Mouse (Mus musculus) ovary, postnatal 10 days (tissue): Measurements from ENCODE around the gene Gpc2.

Source experiments
- DNase-seq: peaks from one replicate; pipeline ENCODE4 v3.0.0; 2022; ENCODE audit warnings: low spot score

Gpc2 gene

GRCm38 (mm10) chr5:138279585-138280424 is at the start of gene Gpc2, which contains the start of the genes Gm43720 and Stag3:
Gene Gpc2, minus strand, starts transcription at chr5:138280005.
Gene Gm43720, minus strand, starts transcription at chr5:138279958.
Gene Stag3, plus strand, starts transcription at chr5:138280240.
- DNase-seq = peak; percentile 68

GRCm38 (mm10) chr5:138312795-138313194 is 33.0 kb upstream of the Gpc2 start:
- no peak for DNase-seq

DNA sequence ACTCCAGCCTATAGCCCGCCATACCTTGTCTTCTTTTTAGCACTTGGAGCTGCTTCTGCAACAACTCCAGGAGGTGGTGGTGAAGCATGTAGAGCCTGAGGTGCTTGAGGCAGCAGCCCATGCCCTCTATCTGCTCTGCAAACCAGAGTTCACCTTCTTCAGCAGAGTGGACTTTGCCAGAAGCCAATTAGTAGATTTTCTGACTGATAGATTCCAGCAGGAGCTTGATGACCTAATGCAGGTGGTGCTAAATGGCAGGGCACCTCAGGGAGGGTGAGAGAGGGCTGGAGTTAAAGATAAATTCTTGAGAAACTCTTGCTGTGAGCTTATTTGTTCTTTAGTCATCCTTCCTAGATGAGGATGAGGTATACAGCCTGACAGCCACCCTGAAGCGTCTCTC is 19.8 kb upstream of the Gpc2 start:
- no peak for DNase-seq

DNA sequence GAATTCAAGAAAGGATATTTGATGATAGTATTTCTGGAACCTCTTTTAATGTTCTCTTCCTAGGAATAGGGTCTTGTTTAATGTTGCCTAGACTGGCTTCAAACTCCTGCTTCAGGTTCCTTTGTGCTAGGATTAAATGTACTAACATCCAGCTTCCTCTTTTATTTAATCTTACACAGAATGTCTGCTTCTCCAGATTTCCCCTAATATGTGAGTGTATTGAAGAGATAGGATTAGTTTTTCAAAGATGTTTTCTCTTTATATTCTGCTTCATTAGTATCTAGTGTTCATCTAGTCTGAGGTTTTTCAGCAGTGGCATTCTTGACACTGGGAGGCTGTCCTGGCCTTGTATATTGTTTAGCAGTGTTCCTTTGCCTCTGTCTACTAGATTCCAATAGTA is 14.4 kb upstream of the Gpc2 start:
- no peak for DNase-seq

- DNase-seq = no peak
Measured at GRCm38 (mm10) chr5:138291638-138292037, 11.8 kb upstream of the Gpc2 start.

DNA sequence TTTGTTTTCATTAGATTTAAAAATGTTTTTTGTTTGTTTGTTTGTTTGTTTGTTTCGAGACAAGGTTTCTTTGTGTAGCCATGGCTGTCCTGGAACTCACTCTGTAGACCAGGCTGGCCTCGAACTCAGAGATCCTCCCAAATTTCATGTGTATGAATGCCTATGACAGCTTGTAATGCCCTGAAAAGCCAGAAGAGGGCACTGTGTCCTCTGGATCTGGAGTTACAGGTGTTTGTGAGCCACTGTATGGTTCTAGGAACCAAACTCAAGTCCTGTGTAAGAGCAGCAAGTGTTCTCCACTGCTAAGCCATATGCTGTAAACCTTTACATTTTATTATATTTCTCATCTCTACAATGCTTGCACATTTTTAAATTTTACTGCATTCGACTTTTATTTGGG is 8.1 kb upstream of the Gpc2 start:
- no peak for DNase-seq

DNA sequence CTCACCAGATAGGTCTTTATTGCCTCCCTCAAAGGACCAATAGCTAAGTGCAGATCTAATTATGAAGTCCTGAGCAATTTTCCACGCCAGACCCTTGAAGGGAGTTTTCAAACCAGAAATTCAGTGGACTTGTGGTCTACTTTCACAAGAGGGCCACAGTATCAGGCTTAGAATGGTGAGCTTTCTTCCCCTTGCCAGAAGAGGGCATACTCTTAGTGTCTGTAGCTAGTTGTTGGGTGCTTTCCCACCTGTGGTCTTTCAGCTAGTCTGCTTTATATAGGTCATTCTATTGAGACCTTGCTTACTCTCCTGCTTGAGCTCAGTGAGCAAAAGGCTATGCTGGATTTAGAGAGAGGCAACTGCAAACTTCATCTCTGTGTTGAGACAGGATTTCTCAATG is 3.7 kb upstream of the Gpc2 start:
- no peak for DNase-seq

DNA sequence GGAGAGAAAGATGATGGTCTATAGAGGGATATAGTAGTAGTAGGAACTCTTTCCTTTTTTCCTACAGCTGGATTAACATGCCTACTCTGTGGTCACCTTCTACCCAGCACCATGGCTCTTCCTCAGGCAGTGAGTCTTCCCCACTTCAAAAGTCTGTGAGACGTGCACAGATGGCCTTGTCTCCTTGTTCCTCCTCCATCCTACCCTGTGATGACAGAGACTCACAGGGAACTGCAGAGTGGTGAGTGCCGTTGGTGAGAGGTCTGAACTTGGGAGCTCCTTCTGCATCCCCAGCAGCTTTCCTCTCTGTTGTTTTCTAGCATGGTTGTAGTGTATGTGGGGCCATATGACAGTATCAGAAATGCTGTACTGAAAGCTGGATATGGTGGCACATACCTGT is 2.0 kb upstream of the Gpc2 start:
- DNase-seq = no peak

- no peak for DNase-seq
Measured at GRCm38 (mm10) chr5:138280829-138281228, 1.0 kb upstream of the Gpc2 start.

DNA sequence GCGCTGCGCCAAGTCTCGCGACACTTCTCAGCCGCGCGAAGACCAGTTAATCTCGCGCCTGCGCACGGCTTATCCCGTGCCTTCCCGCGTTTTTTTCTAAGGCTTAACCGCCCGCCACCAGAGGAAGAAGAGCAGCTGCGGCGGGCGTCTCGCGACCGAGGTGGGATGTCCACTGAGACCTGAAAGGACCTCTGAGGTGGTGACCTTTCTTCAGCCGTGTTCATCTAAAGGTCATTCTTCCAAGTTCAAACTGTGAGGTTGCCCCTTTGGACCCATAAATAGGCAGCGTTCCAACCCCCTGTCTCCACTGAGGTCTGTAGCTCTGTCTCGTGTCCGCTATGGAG is 592 bp upstream of the Gpc2 start:
- DNase-seq = no peak

DNA sequence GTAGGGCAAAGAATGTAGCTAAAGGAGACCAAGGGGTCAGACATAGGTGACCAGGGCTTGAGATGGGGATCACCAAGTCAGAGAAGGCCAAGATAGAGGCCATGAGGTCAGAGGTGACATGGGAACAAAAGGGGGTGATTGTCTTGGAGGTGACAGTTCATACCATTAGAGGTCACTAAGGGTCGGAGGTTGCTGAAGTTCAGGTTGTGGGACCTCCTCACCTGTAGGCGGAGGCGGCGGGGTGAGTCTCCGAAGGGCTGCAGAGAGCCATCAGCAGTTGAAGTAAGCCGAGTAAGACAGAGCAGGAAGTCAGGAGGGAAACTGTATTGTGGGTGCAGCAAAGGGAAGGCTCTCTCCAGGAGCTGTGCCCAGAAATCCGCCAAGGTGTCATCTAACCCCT is 1.8 kb downstream of the Gpc2 start:
- no peak for DNase-seq

- DNase-seq = no peak
Measured at GRCm38 (mm10) chr5:138275216-138276050, 4.4 kb downstream of the Gpc2 start.

GRCm38 (mm10) chr5:138274186-138274585 is 5.6 kb downstream of the Gpc2 start:
- DNase-seq = no peak

GRCm38 (mm10) chr5:138272409-138272923 is 7.3 kb downstream of the Gpc2 start, which contains the start of gene Gal3st4:
Gene Gal3st4, minus strand, starts transcription at chr5:138272840.
- DNase-seq = no peak

DNA sequence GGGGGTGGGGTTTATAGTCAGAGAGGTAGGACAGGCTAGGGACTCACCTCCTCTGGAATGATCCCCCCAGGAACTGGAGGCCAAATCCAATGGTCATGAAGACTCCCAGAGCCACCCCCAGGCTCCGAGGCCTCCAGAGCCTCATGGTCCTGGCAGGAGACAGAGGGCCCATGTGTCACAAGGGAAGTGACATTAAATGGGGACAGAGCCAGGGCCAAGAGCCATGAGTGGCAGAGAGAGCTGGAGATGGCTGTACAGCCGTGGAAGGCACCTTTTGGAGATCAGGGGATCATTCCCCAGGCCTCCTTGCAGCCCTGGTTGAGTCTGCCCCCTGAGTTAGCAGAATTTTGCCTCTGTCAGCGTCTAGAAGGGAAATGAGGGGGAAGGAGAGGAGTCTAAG is 8.6 kb downstream of the Gpc2 start:
- DNase-seq = no peak

GRCm38 (mm10) chr5:138268980-138269379 is 10.8 kb downstream of the Gpc2 start:
- no peak for DNase-seq

DNA sequence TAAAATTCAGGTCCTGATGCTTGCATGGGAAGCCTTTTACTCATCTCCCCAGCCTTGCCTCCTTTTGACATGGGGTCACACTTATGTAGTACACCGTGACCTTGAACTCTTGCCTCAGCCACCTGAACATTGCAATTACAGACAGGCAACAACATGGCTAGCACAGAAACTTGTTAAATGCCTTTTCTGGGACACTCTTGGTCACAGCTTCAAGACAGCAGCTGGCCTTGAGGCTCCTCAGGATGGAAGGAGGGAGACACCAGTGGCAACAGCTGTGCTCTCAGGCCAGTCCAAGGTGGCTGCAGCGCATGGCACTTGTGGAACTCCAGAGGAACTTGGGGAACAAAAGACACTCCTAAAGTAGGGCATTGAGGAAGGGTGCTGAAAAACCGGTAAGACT is 12.7 kb downstream of the Gpc2 start:
- no peak for DNase-seq

- no peak for DNase-seq
Measured at GRCm38 (mm10) chr5:138265712-138266111, 14.1 kb downstream of the Gpc2 start.

- no peak for DNase-seq
Measured at GRCm38 (mm10) chr5:138264207-138264578, 15.6 kb downstream of the Gpc2 start.

- DNase-seq = peak; percentile 77
Measured at GRCm38 (mm10) chr5:138263260-138264206, 16.3 kb downstream of the Gpc2 start, which contains the start of gene BC037034. Gene BC037034, minus strand, starts transcription at chr5:138264033.

- DNase-seq = no peak
Measured at GRCm38 (mm10) chr5:138262582-138263240, 17.1 kb downstream of the Gpc2 start.
